Mouse (Mus musculus): ENCODE results near the gene Gm14819. TPM values are rescaled to one million over a fixed set of nuclear protein-coding genes. Genes with fewer than 3 reads are reported as not detected.
"Not testable (repeated sequence)": the region's sequence is repeated elsewhere in the genome, so short reads cannot be mapped to it uniquely, and the experiment has no call there.

Gm14819 gene
- not detected for total RNA-seq (2021)
- long read RNA-seq, experiment 1, result 0 reads
- long read RNA-seq, experiment 2, result 0 reads

GRCm38 (mm10) chrX:35403883-35404282 is at the start of gene Gm14819:
TSS of gene Gm14819 (plus strand) at chrX:35404183.
- DNase-seq (ENCODE audit: low spot score in 2 of 2), result not testable (repeated sequence)
